9 mouse cellular contexts compared by ENCODE assay signal in the genomic region with DNA sequence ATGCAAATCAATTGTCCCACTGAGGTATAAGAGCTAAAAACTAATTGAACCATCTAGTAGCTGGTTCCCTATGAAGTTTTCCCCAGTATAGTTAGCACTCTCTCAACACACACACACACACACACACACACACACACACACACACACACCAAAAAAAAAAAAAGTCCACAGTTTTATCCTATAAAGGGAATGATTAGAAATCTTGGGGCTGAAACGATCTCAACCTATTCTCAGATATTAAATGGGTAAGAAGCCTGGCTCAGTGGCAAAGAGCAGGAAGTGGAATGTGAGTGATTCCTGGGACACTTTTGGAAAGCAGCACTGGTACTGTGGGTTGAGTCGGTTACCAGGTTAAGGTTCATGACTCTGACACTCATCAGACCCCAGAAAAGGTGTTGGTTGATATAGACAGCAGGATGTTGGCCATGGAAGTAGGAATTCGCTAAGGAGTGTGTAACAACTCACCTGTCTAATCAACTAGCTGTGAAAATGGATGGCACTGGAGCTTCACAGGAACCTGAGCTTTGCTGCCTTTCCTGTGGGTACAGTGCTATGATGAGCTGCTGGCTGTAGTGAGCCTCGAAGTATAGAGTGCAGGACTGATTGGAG.
DNase-seq lines count a peak whose midpoint lies in the region; ATAC-seq lines count a peak whose summit lies in the region.
"Had no signal": no experiment of that assay in that cellular context is flagged by ENCODE, and none has a peak within 500 bp of the region (broad histone marks: within the 10 kb centered on the region; RNA-seq: fewer than 3 reads in every experiment).

No protein-coding gene starts in this region.

- peak; percentile 98 for DNase-seq in CD4-positive, CD25-positive, alpha-beta regulatory T cell, adult 2 months (ENCODE audit: low read depth, low spot score)
- DNase-seq in MEL-GATA-1-ER (ENCODE audit: extremely low read depth, low read depth), result peak; percentile 94
- DNase-seq in cerebellum, postnatal 14 days, result peak; percentile 57 to 71
- peak; percentile 48 to 52 for DNase-seq in gastrocnemius, postnatal 4 days (ENCODE audit: low spot score in 2 of 2)
- peak; percentile 61 for DNase-seq in ovary, postnatal 14 days (ENCODE audit: low spot score)
- DNase-seq in c-Kit-positive CD71-positive TER-119-positive erythroid progenitor cells, embryonic 14.5 days (ENCODE audit: low spot score), result no peak

- WGBS in kidney, embryonic 15.5 days, result 64% methylated on average over 4 of the region's 4 CpGs
- WGBS in liver, embryonic 16.5 days (ENCODE audit: insufficient replicate concordance), result 38% methylated on average over 4 of the region's 4 CpGs

- no peaks in the 10 kb centered on the region for H3K4me1 ChIP-seq in kidney, embryonic 15.5 days
- no peaks in the 10 kb centered on the region for H3K4me1 ChIP-seq in liver, embryonic 16.5 days (ENCODE audit: control insufficient read depth, low read depth, low read length)
- H3K4me1 ChIP-seq: megakaryocyte, embryonic 14.5 days had no signal

- 0 out of 2 replicates have a peak, but pooled peaks cover 6% of the 10 kb centered on the region for H3K9me3 ChIP-seq in kidney, embryonic 15.5 days (replicated peaks)
- no peaks in the 10 kb centered on the region; the same call in 1 of the 2 replicates for H3K9me3 ChIP-seq in liver, embryonic 16.5 days (replicated peaks; ENCODE audit: control insufficient read depth, low read length)

- no peak overlapping the region for H3K4me2 ChIP-seq in kidney, embryonic 15.5 days
- H3K4me2 ChIP-seq in liver, embryonic 16.5 days (ENCODE audit: low read depth, low read length), result no peak overlapping the region

- H3K36me3 ChIP-seq in kidney, embryonic 15.5 days, result no peaks in the 10 kb centered on the region
- H3K36me3 ChIP-seq in liver, embryonic 16.5 days (ENCODE audit: control insufficient read depth, insufficient read depth), result no peaks in the 10 kb centered on the region

- H3K27me3 ChIP-seq in kidney, embryonic 15.5 days, result no peaks in the 10 kb centered on the region
- H3K27me3 ChIP-seq in liver, embryonic 16.5 days (ENCODE audit: control insufficient read depth, insufficient read depth, low read depth, low read length), result no peaks in the 10 kb centered on the region
- H3K27me3 ChIP-seq: megakaryocyte, embryonic 14.5 days had no signal

- peak; percentile 86 for ATAC-seq in kidney, embryonic 15.5 days (replicated peaks; ENCODE audit: low FRiP score)
- peak; percentile 100 for ATAC-seq in liver, embryonic 16.5 days (ENCODE audit: low read depth)

- H3K9ac ChIP-seq in kidney, embryonic 15.5 days, result no peak overlapping the region
- no peak overlapping the region for H3K9ac ChIP-seq in liver, embryonic 16.5 days (ENCODE audit: low read depth, low read length)

- H3K4me3 ChIP-seq in kidney, embryonic 15.5 days (replicated peaks), result no peak overlapping the region
- H3K4me3 ChIP-seq in liver, embryonic 16.5 days (ENCODE audit: low read depth, low read length), result no peak overlapping the region
- H3K4me3 ChIP-seq: megakaryocyte, embryonic 14.5 days had no signal

- no peak overlapping the region for H3K27ac ChIP-seq in kidney, embryonic 15.5 days
- H3K27ac ChIP-seq in liver, embryonic 16.5 days (ENCODE audit: low read length), result no peak overlapping the region
